Mouse (Mus musculus) kidney, postnatal 0 days (tissue): ENCODE results near the gene Abca1. TPM values are rescaled to one million over a fixed set of nuclear protein-coding genes. Genes with fewer than 3 reads are reported as not detected.

Source experiments
- ATAC-seq: fragments of 200-750 bp; cut with Nextera tagmentation; replicated peaks from 2 replicates; pipeline ENCODE4 v1.8.0; 2017; ENCODE audit warnings: low read depth, moderate number of reproducible peaks, moderate TSS enrichment, moderate library complexity; ENCODE audit not compliant: low FRiP score
- DNase-seq: peaks from one replicate; pipeline ENCODE4 v3.0.0-alpha.2; 2016; ENCODE audit warnings: low spot score
- H3K27ac ChIP-seq: fragments of 300-500 bp; sonication (generic); 2 replicates; pipeline ENCODE4 v1.5.1; 2014; ENCODE audit warnings: mild to moderate bottlenecking
- H3K27me3 ChIP-seq: fragments of 300-500 bp; sonication (generic); 2 replicates; pipeline ENCODE4 v1.6.1; 2014; ENCODE audit warnings: low read length, mixed read lengths; ENCODE audit not compliant: insufficient read depth
- H3K36me3 ChIP-seq: fragments of 300-500 bp; sonication (generic); 2 replicates; pipeline ENCODE4 v1.6.1; 2014; ENCODE audit warnings: low read length, mixed read lengths; ENCODE audit not compliant: insufficient read depth
- H3K4me1 ChIP-seq: fragments of 300-500 bp; sonication (generic); replicated peaks from 2 replicates; pipeline ENCODE4 v1.6.1; 2014; ENCODE audit warnings: antibody characterized with exemption, low read length, mixed read lengths; ENCODE audit not compliant: insufficient read depth
- H3K4me2 ChIP-seq: fragments of 300-500 bp; sonication (generic); 2 replicates; pipeline ENCODE4 v1.6.1; 2014; ENCODE audit warnings: mild to moderate bottlenecking, low read length, moderate library complexity, mixed read lengths
- H3K4me3 ChIP-seq: fragments of 300-500 bp; sonication (generic); replicated peaks from 2 replicates; pipeline ENCODE4 v1.5.1; 2014; ENCODE audit warnings: low read depth, low read length
- H3K9ac ChIP-seq: fragments of 300-500 bp; sonication (generic); 2 replicates; pipeline ENCODE4 v1.6.1; 2014; ENCODE audit warnings: low read depth, low read length
- H3K9me3 ChIP-seq: fragments of 300-500 bp; sonication (generic); replicated peaks from 2 replicates; pipeline ENCODE4 v1.6.1; 2016; ENCODE audit warnings: low read length, inconsistent platforms, mixed read lengths
- CTCF ChIP-seq: IDR thresholded peaks from 2 replicates; pipeline ENCODE4 v1.5.1; 2016; ENCODE audit warnings: antibody characterized with exemption, low read depth, mild to moderate bottlenecking, moderate library complexity
- WGBS: fragments of 180-500 bp; shearing (Covaris S2); extraction: QIAGEN DNeasy Blood & Tissue Kit; methylation state at CpG from one replicate; pipeline ENCODE4 v1.1.7; 2014; 5-methylcytosine and 5-hydroxymethylcytosine counted together
- polyA plus RNA-seq: library from polyadenylated mRNA; unstranded; fragments of >200 nt; fragmentation: Nextera tagmentation; extraction: Ambion mirVana; gene quantifications from 2 replicates; pipeline ENCODE4 v1.2.1, GENCODE M21; 2015

Abca1 gene
- polyA plus RNA-seq, 1 experiment from 2014 or later: 4.7 TPM

- H3K27ac ChIP-seq: no peak overlapping the region
- no peak for TF ChIP-seq CTCF
- DNase-seq: no peak
- WGBS: 77% methylated on average over 7 of the region's 7 CpGs
- no peaks in the 10 kb centered on the region for H3K4me1 ChIP-seq
- H3K36me3 ChIP-seq: no peaks in the 10 kb centered on the region
- no peak overlapping the region for H3K9ac ChIP-seq
- H3K9me3 ChIP-seq: no peaks in the 10 kb centered on the region
- H3K27me3 ChIP-seq: no peaks in the 10 kb centered on the region
- H3K4me3 ChIP-seq: no peak overlapping the region
- no peak overlapping the region for H3K4me2 ChIP-seq
- ATAC-seq: no peak
Measured at GRCm38 (mm10) chr4:53102529-53102928, 57.2 kb downstream of the Abca1 start.

GRCm38 (mm10) chr4:53101306-53101705 is 58.4 kb downstream of the Abca1 start:
- Histone ChIP-seq H3K9ac (no peak overlapping the region), H3K36me3 (no peaks in the 10 kb centered on the region), H3K4me3 (no peak overlapping the region), H3K4me2 (no peak overlapping the region), H3K4me1 (no peaks in the 10 kb centered on the region), H3K9me3 (no peaks in the 10 kb centered on the region), H3K27ac (no peak overlapping the region; the same call in 1 of the 2 replicates), H3K27me3 (no peaks in the 10 kb centered on the region)
- WGBS: 52% methylated on average over 5 of the region's 5 CpGs
- no peak for TF ChIP-seq CTCF
- ATAC-seq (no peak), DNase-seq (no peak)

GRCm38 (mm10) chr4:53100492-53100891 is 59.2 kb downstream of the Abca1 start:
- Histone ChIP-seq H3K36me3 (no peaks in the 10 kb centered on the region), H3K4me2 (no peak overlapping the region), H3K27ac (no peak overlapping the region), H3K4me3 (no peak overlapping the region), H3K9ac (no peak overlapping the region), H3K27me3 (no peaks in the 10 kb centered on the region), H3K9me3 (no peaks in the 10 kb centered on the region), H3K4me1 (no peaks in the 10 kb centered on the region)
- WGBS: 89% methylated on average over 9 of the region's 9 CpGs
- ATAC-seq (no peak), DNase-seq (no peak)
- no peak for TF ChIP-seq CTCF

- Histone ChIP-seq H3K9me3 (no peaks in the 10 kb centered on the region), H3K4me3 (no peak overlapping the region), H3K4me2 (no peak overlapping the region), H3K4me1 (no peaks in the 10 kb centered on the region), H3K9ac (no peak overlapping the region), H3K27me3 (no peaks in the 10 kb centered on the region), H3K36me3 (peaks cover 7% of the 10 kb centered on the region; the same call in 1 of the 2 replicates), H3K27ac (no peak overlapping the region)
- no peak for ATAC-seq
- DNase-seq: no peak
- 90% methylated on average over 4 of the region's 4 CpGs for WGBS
- no peak for TF ChIP-seq CTCF
Measured at GRCm38 (mm10) chr4:53094850-53095249, 64.8 kb downstream of the Abca1 start.

GRCm38 (mm10) chr4:53094331-53094730 is 65.4 kb downstream of the Abca1 start:
- TF ChIP-seq CTCF: no peak
- H3K9me3 ChIP-seq: no peaks in the 10 kb centered on the region
- H3K4me2 ChIP-seq: no peak overlapping the region
- peaks cover 7% of the 10 kb centered on the region; the same call in 1 of the 2 replicates for H3K36me3 ChIP-seq
- H3K27ac ChIP-seq: no peak overlapping the region
- DNase-seq (peak; percentile 24), ATAC-seq (no peak)
- no peaks in the 10 kb centered on the region for H3K4me1 ChIP-seq
- WGBS: 39% methylated on average over 3 of the region's 3 CpGs
- H3K4me3 ChIP-seq: no peak overlapping the region
- no peaks in the 10 kb centered on the region for H3K27me3 ChIP-seq
- H3K9ac ChIP-seq: no peak overlapping the region

GRCm38 (mm10) chr4:53093615-53094014 is 66.1 kb downstream of the Abca1 start:
- ATAC-seq (no peak), DNase-seq (no peak)
- Histone ChIP-seq H3K4me3 (no peak overlapping the region), H3K4me2 (no peak overlapping the region), H3K27ac (no peak overlapping the region), H3K27me3 (no peaks in the 10 kb centered on the region), H3K4me1 (no peaks in the 10 kb centered on the region), H3K9ac (no peak overlapping the region), H3K9me3 (no peaks in the 10 kb centered on the region), H3K36me3 (peaks cover 9% of the 10 kb centered on the region)
- TF ChIP-seq CTCF: no peak
- 96% methylated on average over 4 of the region's 4 CpGs for WGBS

- H3K36me3 ChIP-seq: peaks cover 14% of the 10 kb centered on the region
- DNase-seq: no peak
- no peak overlapping the region for H3K4me3 ChIP-seq
- H3K4me1 ChIP-seq: no peaks in the 10 kb centered on the region
- H3K9ac ChIP-seq: no peak overlapping the region
- no peak overlapping the region for H3K27ac ChIP-seq
- no peak for ATAC-seq
- no peaks in the 10 kb centered on the region for H3K27me3 ChIP-seq
- 75% methylated on average over 3 of the region's 3 CpGs for WGBS
- no peak for TF ChIP-seq CTCF
- H3K4me2 ChIP-seq: no peak overlapping the region
- no peaks in the 10 kb centered on the region for H3K9me3 ChIP-seq
Measured at GRCm38 (mm10) chr4:53089641-53090040, 70.1 kb downstream of the Abca1 start.
